Mouse (Mus musculus) skeletal muscle tissue, adult 2 months (tissue): ENCODE measurements around the gene Vmn2r84.
"Not testable (repeated sequence)": the region's sequence is repeated elsewhere in the genome, so short reads cannot be mapped to it uniquely, and the experiment has no call there.

Experiments
- DNase-seq: peaks from one replicate; pipeline ENCODE4 v3.0.0-alpha.2; 2012; ENCODE audit warnings: low read depth, low spot score

The Vmn2r84 gene

DNA sequence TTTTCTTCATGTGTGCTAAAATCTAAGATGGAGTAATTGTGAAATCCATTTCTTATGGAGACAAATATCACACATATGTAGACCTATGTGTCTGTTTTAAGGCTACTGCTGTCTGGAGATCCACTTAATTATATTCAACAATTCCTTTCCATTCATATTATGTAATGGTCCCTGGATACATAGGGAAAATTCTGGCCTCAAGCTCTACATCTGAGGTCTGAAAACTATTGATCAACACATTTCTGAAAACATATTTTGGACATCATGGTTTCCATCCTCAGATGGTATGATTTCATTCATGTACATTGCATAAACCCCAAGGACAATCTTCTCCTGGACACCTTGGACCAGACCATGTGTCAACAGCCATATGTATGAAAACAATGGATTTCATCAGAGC, at the start of gene Vmn2r84:
Gene Vmn2r84, minus strand, starts transcription at position 101 of the 400 bp plus-strand sequence.
- no peak for DNase-seq

DNA sequence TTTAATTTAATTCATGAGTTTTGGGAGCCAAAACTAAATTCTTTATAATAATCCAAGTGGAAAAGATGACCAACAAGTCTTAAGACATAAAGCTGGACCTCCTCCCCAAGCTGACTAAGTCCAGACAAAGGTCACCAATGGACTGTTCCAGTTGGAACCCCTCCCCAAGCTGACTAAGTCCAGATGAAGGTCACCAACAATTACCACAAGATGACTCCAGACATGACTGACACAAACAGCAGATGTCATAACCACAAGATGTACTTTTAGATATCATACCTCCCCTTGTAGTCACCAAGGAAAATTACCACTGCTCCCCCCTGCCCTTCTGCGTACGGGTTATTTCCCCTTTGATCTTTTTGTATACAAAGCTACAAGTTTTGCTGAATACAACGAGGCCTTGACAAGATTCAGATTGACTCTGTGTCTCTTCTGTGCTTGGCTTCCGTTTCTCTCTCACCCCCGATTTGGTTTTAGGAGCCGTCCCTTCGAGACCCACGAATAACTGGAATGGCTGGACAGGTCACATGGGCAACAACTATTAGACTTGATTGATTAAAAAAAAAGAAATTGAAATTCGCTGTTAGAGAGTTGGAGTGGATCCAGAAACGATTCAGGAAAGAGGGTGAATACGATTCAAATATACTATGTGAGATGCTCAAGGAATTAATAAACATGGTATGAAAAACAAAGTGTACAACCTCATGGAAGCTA, 40.2 kb upstream of the Vmn2r84 start:
- DNase-seq, result not testable (repeated sequence)

DNA sequence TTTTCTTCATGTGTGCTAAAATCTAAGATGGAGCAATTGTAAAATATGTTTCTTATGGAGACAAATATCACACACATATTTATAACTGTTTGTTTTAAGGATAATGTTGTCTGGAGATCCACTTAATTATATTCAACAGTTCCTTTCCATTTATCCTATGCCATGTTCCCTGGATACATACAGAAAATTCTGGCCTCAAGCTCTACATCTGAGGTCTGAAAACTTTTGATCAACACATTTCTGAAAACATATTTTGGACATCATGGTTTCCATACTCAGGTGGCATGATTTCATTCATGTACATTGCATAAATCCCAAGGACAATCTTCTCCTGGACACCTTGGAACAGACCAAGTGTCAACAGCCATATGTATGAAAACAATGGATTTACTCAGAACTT, 35.5 kb upstream of the Vmn2r84 start, which contains the start of gene Vmn2r85:
Gene Vmn2r85, minus strand, starts transcription at position 101 of the 400 bp plus-strand sequence.
- not testable (repeated sequence) for DNase-seq

DNA sequence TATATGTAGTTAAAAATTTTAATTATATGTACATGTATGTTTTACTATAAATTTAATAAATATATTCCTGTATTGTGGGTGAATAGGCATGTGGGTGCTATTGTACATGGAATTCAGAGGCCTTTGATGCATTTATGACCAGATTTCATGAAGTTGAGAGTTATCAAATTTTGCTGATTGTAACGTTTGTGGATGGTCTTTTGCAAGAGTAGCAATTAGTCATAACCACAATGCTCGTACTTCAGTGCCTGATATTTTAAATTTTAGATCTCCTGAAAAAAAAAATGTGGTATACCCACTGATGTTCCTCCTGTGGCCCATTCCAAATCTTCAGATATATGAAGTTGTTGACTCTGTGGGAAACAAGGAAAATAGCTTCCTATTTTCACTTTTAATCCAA, 28.2 kb upstream of the Vmn2r84 start:
- not testable (repeated sequence) for DNase-seq

DNA sequence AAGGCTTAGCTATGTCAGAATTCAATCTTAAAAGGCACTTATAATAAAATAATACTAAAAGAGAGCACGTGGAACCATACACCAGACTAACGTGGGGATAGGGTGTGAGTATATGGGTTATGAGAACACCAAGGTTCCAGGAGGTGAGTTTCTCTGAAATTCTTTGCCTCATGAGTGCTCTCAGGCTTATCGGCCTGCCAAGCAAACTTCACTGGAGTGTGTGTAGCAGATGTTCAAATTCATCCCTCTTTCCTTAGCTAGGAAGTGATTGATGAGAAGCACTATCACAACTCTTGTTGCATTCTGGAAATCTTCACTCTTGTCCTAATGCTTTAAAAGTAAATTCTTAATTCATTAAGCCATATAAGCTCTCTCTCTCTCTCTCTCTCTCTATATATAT, 26.3 kb upstream of the Vmn2r84 start:
- DNase-seq, result no peak

DNA sequence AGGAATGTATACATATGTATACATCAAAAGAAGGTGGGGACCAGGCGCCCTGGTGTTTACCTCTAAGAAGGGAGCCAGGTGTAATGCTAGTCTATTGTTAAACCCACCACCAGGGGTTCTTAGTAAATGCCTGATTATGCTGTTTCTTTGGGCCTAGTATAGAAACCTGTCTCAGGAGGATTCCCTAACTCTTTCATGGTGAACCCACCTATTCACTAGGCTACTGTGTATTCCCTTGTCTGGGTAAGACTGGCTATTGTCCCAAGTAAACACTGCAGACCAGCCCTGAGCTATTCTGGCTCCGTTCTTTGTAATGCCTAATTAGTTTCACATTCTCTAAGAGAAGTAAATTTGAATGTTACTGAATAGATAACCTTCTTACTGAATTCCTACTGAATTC, 25.8 kb upstream of the Vmn2r84 start:
- DNase-seq, result not testable (repeated sequence)

DNA sequence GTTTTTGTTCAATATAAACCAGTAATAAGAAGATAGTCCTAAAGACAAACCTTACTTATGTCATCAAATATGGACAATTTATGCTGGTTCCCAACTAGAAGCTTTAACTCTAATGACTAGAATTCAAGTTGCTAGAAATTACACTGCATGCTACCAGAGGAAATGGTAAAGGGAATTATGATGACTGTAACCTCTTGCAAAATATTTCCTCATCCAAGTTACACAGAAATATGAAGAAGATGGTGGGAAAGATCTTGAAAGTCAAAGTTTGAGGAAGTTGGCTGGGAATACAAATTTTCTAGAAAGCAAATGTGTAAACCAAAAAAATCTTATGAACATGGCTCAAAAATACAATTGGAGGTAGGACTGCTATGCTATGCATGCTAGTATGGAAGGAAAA, 22.2 kb upstream of the Vmn2r84 start:
- not testable (repeated sequence) for DNase-seq

DNA sequence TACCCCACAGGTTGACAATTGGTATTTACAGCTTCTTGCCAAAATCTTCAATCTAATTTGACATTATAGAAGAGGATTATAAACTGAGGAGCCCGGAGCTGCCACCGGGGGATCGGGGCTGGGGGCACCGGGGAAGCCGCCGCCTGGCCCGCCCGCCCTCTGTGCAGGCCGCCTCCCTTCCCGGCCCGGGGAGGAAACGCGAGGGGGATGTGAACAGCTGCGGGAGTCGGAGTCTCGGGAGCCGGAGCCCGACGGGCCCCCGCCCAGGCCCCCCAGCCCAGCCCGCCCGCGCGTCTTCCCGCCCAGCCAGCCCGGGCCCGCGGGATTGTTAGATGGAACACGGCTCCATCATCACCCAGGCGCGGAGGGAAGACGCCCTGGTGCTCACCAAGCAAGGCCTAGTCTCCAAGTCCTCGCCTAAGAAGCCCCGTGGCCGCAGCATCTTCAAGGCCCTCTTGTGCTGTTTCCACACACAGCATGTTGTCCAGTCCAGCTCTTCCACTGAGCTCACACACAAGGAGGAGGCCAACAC, 18.1 kb upstream of the Vmn2r84 start:
- DNase-seq, result not testable (repeated sequence)

DNA sequence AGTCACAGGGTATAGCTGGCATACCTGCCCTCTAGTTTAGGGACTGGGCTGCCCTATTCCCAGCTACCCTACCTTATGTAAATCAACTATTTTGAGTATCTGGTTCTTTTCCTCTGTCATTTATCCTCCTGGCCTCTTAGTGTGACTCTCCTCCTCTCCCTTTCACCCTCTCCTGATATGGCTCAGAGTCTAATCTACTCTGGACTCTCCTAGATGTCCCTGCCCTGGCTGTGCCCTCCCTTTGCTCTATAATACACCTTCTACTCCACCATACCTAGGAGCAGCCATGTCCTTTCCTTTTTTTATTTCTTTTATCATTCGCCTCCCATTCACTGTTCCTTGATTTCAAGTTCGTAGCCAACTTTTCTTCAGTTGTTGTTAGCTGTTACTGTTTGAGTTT, 19.0 kb downstream of the Vmn2r84 start:
- no peak for DNase-seq

DNA sequence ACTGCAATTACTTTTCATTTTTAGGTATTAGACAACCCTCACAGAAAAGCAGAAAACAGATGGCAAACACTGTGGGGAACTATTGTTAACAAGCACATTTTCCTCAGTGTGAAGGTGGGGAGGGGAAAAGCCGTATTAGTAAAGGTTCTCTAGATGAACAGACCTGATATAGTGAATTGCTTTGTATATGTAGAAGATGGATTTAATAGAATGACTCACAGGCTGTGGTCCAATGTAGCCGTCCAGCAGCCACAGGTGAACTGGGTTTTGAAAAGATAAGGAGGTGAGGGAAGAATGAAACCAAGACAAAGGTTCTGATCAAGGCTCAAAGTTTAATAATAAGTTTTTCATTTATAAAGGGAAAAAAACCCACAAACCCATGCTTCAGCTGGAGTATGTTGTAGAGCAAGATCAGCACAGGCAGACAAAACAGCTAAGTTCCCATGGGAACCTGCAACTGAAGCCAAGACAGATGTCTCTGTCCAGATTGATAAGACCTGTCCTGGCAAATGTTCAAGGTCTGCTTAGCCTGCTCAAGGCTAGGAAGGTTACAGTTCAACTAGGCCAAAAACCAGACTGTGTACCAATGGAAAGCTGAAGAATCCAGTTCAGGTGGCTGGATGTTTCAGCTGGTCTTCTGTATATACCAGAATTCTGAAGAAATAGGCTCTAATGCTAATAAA, 21.5 kb downstream of the Vmn2r84 start:
- DNase-seq, result no peak

DNA sequence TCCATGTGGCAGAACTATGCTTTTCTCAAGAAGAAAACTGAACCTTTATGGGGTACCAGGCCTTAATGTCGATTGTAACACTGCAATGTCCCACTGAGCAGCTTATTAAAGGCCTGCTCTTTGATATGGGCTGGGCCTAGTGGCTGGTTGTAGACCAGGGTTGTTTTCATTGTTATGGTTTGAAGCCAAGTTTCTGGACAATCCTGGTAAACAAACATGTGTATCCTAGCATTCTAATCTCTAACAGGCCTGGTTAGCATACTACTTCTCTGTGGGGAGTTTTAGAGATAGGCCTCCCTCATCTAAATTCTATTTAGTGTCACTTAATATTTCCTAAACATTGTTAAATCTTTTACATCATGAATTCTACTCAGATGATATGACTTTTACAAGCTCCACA, 22.5 kb downstream of the Vmn2r84 start:
- DNase-seq, result no peak

DNA sequence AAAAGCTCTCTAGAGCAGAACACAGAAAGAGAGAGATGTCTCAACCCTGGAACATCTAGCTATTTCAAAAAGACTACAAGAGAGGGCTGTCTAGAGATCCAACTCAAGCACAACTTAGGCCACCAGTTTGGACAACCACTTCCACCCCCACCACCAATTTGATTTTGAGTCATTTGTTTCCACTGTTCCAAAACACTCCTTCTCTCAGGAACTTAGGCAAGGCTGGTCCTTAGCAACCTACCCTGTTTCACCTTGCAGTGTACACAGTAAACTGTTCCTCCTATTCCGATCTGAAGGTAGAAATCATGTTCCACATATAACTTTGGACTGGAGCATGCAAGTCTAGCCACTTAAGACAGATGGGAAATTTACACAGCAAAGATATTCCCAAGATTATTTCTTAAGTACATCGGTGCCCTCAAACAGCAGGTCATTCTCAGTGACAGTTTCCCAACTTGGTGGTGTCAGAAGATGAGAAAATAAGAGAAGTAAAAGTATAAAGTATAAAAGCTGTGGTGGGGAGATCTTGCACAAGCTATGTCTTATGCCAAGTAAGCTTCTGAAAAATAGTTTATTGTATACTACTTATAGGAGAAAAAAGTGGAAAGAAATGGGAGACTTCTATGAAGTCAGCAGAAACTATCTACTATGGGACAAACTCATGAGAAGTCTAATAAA, 24.0 kb downstream of the Vmn2r84 start:
- no peak for DNase-seq

DNA sequence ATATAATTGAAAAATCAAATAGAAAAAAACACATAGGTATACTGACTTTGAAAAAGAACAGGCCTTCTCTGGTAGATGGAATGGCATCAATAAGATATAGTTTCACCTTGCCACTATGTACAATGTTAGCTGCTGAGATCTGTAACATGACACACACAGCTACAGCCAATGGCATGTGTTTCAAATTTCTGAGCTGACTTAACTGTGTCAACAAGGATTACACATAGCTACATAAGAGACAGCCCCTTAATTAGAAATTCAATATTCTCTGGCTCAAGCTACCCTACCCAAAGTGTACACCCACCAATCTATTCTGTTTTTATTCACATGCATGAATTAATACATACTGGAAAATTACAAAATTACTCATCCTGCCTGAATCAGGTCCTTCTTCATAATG, 25.7 kb downstream of the Vmn2r84 start:
- DNase-seq, result no peak

DNA sequence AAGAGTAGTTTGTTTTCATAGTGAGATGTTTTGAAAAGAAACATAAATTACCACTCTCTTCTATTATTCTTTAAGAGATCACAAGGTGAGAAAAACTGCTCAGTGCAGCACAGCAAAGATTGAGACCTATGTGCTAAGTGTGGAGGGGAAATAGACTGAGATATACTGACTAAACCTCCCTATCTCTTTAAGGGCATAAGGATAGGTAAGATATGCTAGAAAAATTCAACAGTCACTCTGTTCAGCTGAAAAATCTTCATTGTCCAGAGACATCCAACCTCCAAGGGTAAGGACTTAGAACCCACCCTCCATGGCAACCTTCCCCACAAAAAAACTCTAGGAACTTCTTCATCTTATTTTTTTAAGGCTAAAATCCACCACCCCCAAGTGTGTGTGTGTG, 29.4 kb downstream of the Vmn2r84 start:
- DNase-seq, result no peak

DNA sequence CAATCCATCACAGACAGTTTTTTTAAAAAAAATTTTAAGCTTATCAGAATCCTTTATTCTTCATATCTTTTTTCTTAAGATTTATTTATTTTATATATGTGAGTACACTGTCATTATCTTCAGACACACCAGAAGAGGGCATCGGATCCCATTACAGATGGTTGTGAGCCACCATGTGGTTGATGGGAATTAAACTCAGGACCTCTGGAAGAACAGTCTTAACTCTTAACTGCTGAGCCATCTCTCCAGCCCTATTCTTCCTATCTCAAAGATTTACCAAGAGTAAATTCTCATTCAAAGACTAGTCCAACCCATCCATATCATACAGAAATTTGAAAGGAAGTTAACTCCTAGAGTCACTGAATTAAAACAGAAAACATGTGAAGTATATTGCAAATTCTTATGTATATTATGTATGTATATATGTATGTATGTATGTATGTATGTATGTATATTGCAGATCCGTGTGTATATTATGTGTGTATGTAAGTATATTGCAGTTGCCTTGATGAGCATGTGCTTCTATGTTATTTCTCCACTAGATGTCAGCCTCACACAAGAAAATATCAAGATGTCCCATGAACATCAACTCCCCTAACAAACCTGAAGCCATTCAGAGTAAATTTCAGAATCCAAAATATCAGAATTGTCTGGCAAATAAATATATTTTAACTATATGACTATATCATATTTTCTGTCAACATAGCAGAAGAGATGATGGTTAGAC, 30.5 kb downstream of the Vmn2r84 start:
- DNase-seq, result no peak

DNA sequence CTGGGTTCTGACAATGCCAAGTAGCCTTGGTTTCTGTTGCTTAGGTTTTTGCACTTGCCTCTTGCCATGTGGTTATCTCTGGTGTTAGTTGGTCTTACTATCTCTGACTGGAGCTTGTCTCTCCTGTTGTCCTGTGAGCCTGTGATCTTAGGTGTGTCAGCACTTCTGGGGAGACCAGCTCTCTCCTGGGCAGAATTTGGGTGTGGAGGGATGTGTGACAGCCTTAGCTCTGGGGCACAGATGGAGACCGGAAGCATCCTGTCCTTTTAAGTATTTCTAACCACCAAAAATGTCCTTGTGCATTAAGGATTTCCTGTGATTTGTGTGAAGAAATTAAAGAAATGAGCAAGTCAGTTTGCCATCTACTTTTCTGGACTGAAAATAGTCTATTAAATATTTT, 50.1 kb downstream of the Vmn2r84 start:
- no peak for DNase-seq

DNA sequence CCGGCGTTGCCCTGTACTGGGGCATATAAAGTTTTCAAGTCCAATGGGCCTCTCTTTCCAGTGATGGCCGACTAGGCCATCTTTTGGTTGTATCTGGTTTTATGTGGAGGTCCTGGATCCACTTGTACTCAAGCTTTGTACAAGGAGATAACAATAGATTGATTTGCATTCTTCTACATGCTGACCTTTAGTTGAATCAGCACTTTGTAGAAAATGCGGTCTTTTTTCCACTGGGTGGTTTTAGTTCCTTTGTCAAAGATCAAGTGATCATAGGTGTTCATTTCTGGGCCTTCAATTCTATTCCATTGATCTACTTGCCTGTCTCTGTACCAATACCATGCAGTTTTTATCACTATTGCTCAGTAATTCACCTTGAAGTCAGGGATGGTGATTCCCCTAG, 54.1 kb downstream of the Vmn2r84 start:
- DNase-seq, result not testable (repeated sequence)

DNA sequence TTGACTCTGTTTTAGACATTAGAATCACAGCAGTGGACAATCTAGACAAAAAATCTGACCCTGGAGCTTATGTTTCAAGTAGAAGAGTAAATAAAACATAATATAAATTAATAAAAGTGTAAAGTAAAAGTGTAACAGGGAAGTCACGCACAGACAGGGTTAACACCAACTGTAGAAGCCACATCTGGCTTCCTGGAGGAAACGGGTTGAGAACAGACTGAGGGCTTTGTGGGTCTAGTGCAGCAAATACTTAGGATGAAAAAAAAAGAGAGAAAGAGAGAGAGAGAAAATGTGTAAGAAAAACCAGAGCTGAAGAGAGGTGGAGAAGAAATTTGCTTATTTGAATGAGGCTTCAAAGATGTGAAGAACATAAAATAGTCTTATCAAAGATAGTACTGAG, 56.6 kb downstream of the Vmn2r84 start:
- DNase-seq, result no peak

DNA sequence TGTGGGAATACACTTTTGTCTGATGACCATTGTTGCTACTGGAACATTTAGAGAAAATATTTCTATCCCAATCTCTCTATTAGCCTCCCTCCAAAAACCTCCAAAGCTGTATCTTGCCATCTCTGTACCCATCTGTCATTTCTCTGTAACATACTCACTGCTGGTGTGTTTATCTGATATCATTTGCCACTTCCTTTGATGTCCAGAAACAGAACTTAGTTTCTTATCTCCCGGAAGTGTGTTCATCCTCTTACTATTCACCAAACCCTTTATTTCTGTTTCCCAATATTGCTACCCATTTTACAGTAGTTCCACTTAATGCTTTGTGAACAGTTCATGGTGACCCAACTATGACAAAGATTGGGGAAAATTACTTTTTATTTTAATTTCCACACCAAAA, 57.7 kb downstream of the Vmn2r84 start:
- DNase-seq, result no peak

DNA sequence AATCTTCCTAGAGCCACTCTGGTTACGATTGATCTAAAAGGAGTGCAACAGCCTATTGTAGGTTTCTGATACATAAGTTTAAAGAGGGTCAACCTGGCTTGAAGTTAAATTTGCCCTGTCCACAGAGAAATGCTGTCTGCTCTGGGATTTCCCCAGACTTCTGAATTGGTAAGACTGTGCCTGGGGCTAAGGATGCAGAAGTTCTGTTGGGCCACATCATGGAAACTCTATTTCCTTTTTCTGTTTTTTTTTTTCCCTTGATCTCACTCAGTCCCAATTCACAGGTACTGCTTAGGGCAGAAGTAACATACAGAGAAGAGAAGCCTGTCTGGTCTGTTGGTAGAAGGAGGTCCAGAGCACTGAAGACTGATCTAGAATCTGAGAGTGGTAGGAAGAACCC, 63.4 kb downstream of the Vmn2r84 start:
- DNase-seq, result no peak
